Mouse (Mus musculus) hindbrain, embryonic 14.5 days (tissue): Measurements from ENCODE around the gene Vps72. TPM values are rescaled to one million over a fixed set of nuclear protein-coding genes. Genes with fewer than 3 reads are reported as not detected.
A peak's percentile ranks its signal among the peaks of the same experiment; 100 is the strongest.

Experiments used
- ATAC-seq: fragments of 200-750 bp; cut with Nextera tagmentation; 2 replicates; pipeline ENCODE4 v1.8.0; 2017; ENCODE audit warnings: moderate number of reproducible peaks, mild to moderate bottlenecking, moderate TSS enrichment, moderate library complexity; ENCODE audit not compliant: low FRiP score
- DNase-seq: peaks from one replicate; pipeline ENCODE4 v3.0.0-alpha.2; 2015; ENCODE audit warnings: low spot score
- H3K27ac ChIP-seq: fragments of 300-500 bp; sonication (generic); 2 replicates; pipeline ENCODE4 v1.5.1; 2014; ENCODE audit warnings: mild to moderate bottlenecking, moderate library complexity
- H3K27me3 ChIP-seq: fragments of 300-500 bp; sonication (generic); 2 replicates; pipeline ENCODE4 v1.6.1; 2014; ENCODE audit warnings: mild to moderate bottlenecking, low read length, mixed read lengths; ENCODE audit not compliant: control insufficient read depth, insufficient read depth
- H3K36me3 ChIP-seq: fragments of 300-500 bp; sonication (generic); replicated peaks from 2 replicates; pipeline ENCODE4 v1.6.1; 2014; ENCODE audit not compliant: control insufficient read depth, insufficient read depth
- H3K4me1 ChIP-seq: fragments of 300-500 bp; sonication (generic); replicated peaks from 2 replicates; pipeline ENCODE4 v1.6.1; 2014; ENCODE audit warnings: antibody characterized with exemption, low read length, mixed read lengths; ENCODE audit not compliant: control insufficient read depth, insufficient read depth
- H3K4me2 ChIP-seq: fragments of 300-500 bp; sonication (generic); replicated peaks from 2 replicates; pipeline ENCODE4 v1.6.1; 2014; ENCODE audit warnings: mild to moderate bottlenecking, moderate library complexity
- H3K4me3 ChIP-seq: fragments of 300-500 bp; sonication (generic); replicated peaks from 2 replicates; pipeline ENCODE4 v1.5.1; 2014; ENCODE audit warnings: mild to moderate bottlenecking, low read length
- H3K9ac ChIP-seq: fragments of 300-500 bp; sonication (generic); 2 replicates; pipeline ENCODE4 v1.6.1; 2014
- H3K9me3 ChIP-seq: fragments of 300-500 bp; sonication (generic); 2 replicates; pipeline ENCODE4 v1.6.1; 2016; ENCODE audit warnings: low read length; ENCODE audit not compliant: control insufficient read depth
- WGBS: fragments of 180-500 bp; shearing (Covaris S2); extraction: QIAGEN DNeasy Blood & Tissue Kit; methylation state at CpG from one replicate; pipeline ENCODE4 v1.1.7; 2014; 5-methylcytosine and 5-hydroxymethylcytosine counted together
- polyA plus RNA-seq: library from polyadenylated mRNA; unstranded; fragments of >200 nt; fragmentation: Nextera tagmentation; extraction: Ambion mirVana; gene quantifications from 2 replicates; pipeline ENCODE4 v1.2.1, GENCODE M21; 2014

Gene Vps72
- polyA plus RNA-seq: 148 and 150 TPM in 2 replicates

- Histone ChIP-seq H3K9ac (peak within 1 kb of the TSS; percentile 79), H3K4me3 (peak within 1 kb of the TSS; percentile 68), H3K27ac (peak within 1 kb of the TSS; percentile 95), H3K9me3 (no peaks in the 10 kb centered on the region), H3K4me1 (peaks cover 11% of the 10 kb centered on the region), H3K36me3 (peaks cover 14% of the 10 kb centered on the region; the same call in 1 of the 2 replicates), H3K4me2 (peak within 1 kb of the TSS; percentile 49), H3K27me3 (no peaks in the 10 kb centered on the region)
- ATAC-seq: peak; percentile 75
- under 1% methylated on average over 53 of the region's 54 CpGs for WGBS
- DNase-seq: peak; percentile 85
Measured at GRCm38 (mm10) chr3:95110911-95111726, at the start of gene Vps72. Gene Vps72 (plus strand): TSS chr3:95111022.

- no peak overlapping the region for H3K4me2 ChIP-seq
- no peaks in the 10 kb centered on the region for H3K9me3 ChIP-seq
- H3K36me3 ChIP-seq: peaks cover 98% of the 10 kb centered on the region
- H3K9ac ChIP-seq: no peak overlapping the region
- DNase-seq: no peak
- no peaks in the 10 kb centered on the region for H3K27me3 ChIP-seq
- no peaks in the 10 kb centered on the region for H3K4me1 ChIP-seq
- H3K27ac ChIP-seq: no peak overlapping the region
- WGBS: 97% methylated on average over 4 of the region's 4 CpGs
- no peak for ATAC-seq
- H3K4me3 ChIP-seq: no peak overlapping the region
Measured at GRCm38 (mm10) chr3:95063741-95064140, 47.1 kb upstream of the Vps72 start.

GRCm38 (mm10) chr3:95065553-95065952 is 45.3 kb upstream of the Vps72 start:
- Histone ChIP-seq H3K9ac (no peak overlapping the region), H3K4me1 (no peaks in the 10 kb centered on the region), H3K4me3 (no peak overlapping the region), H3K4me2 (no peak overlapping the region), H3K27ac (no peak overlapping the region), H3K27me3 (no peaks in the 10 kb centered on the region), H3K36me3 (peaks cover 98% of the 10 kb centered on the region), H3K9me3 (no peaks in the 10 kb centered on the region)
- WGBS: 79% methylated on average over 1 of the region's 1 CpGs
- no peak for ATAC-seq
- no peak for DNase-seq

- Histone ChIP-seq H3K9me3 (no peaks in the 10 kb centered on the region), H3K36me3 (peaks cover 98% of the 10 kb centered on the region), H3K4me1 (no peaks in the 10 kb centered on the region), H3K4me2 (no peak overlapping the region), H3K27me3 (no peaks in the 10 kb centered on the region), H3K27ac (no peak overlapping the region), H3K4me3 (no peak overlapping the region), H3K9ac (no peak overlapping the region)
- DNase-seq (no peak), ATAC-seq (no peak)
- WGBS: 92% methylated on average over 6 of the region's 6 CpGs
Measured at GRCm38 (mm10) chr3:95066095-95066494, 44.7 kb upstream of the Vps72 start.

GRCm38 (mm10) chr3:95066570-95066969 is 44.3 kb upstream of the Vps72 start:
- no peak for ATAC-seq
- Histone ChIP-seq H3K9ac (no peak overlapping the region), H3K4me1 (no peaks in the 10 kb centered on the region), H3K4me2 (no peak overlapping the region), H3K27me3 (no peaks in the 10 kb centered on the region), H3K27ac (no peak overlapping the region), H3K36me3 (peaks cover 98% of the 10 kb centered on the region), H3K4me3 (no peak overlapping the region), H3K9me3 (no peaks in the 10 kb centered on the region)
- no peak for DNase-seq
- 96% methylated on average over 11 of the region's 11 CpGs for WGBS

GRCm38 (mm10) chr3:95071606-95072005 is 39.2 kb upstream of the Vps72 start:
- Histone ChIP-seq H3K4me1 (no peaks in the 10 kb centered on the region), H3K4me2 (no peak overlapping the region), H3K9ac (no peak overlapping the region), H3K27me3 (no peaks in the 10 kb centered on the region), H3K36me3 (peaks cover 94% of the 10 kb centered on the region), H3K9me3 (no peaks in the 10 kb centered on the region), H3K27ac (no peak overlapping the region), H3K4me3 (no peak overlapping the region)
- 96% methylated on average over 2 of the region's 2 CpGs for WGBS
- no peak for ATAC-seq
- no peak for DNase-seq

GRCm38 (mm10) chr3:95088071-95088470 is 22.8 kb upstream of the Vps72 start:
- DNase-seq (no peak), ATAC-seq (no peak)
- H3K4me1 ChIP-seq: no peaks in the 10 kb centered on the region
- no peak overlapping the region for H3K9ac ChIP-seq
- H3K4me3 ChIP-seq: no peak overlapping the region
- no peaks in the 10 kb centered on the region for H3K9me3 ChIP-seq
- no peaks in the 10 kb centered on the region for H3K27me3 ChIP-seq
- H3K36me3 ChIP-seq: no peaks in the 10 kb centered on the region
- WGBS: 97% methylated on average over 1 of the region's 1 CpGs
- no peak overlapping the region for H3K4me2 ChIP-seq
- H3K27ac ChIP-seq: no peak overlapping the region

GRCm38 (mm10) chr3:95100854-95101253 is 10.0 kb upstream of the Vps72 start:
- H3K9me3 ChIP-seq: no peaks in the 10 kb centered on the region
- peaks cover 17% of the 10 kb centered on the region for H3K36me3 ChIP-seq
- DNase-seq: no peak
- H3K4me2 ChIP-seq: no peak overlapping the region
- no peak overlapping the region for H3K4me3 ChIP-seq
- no peak overlapping the region for H3K9ac ChIP-seq
- no peaks in the 10 kb centered on the region for H3K27me3 ChIP-seq
- peaks cover 21% of the 10 kb centered on the region for H3K4me1 ChIP-seq
- 51% methylated on average over 2 of the region's 2 CpGs for WGBS
- H3K27ac ChIP-seq: no peak overlapping the region
- no peak for ATAC-seq

- ATAC-seq: no peak
- Histone ChIP-seq H3K9ac (peak overlapping the region; percentile 90), H3K9me3 (no peaks in the 10 kb centered on the region), H3K36me3 (peaks cover 3% of the 10 kb centered on the region; the same call in 1 of the 2 replicates), H3K27ac (no peak overlapping the region), H3K4me2 (peak overlapping the region; percentile 73), H3K4me3 (peak overlapping the region; percentile 83), H3K27me3 (no peaks in the 10 kb centered on the region), H3K4me1 (peaks cover 21% of the 10 kb centered on the region)
- no peak for DNase-seq
- 68% methylated on average over 4 of the region's 4 CpGs for WGBS
Measured at GRCm38 (mm10) chr3:95105121-95105520, 5.7 kb upstream of the Vps72 start.
